Mouse (Mus musculus): Measurements from ENCODE around the gene Rimbp3. TPM values are rescaled to one million over a fixed set of nuclear protein-coding genes. Genes with fewer than 3 reads are reported as not detected.
A peak's percentile ranks its signal among the peaks of the same experiment; 100 is the strongest.

The Rimbp3 gene
- polyA plus RNA-seq, 1 experiment from 2014 or later: 1.8 TPM

DNA sequence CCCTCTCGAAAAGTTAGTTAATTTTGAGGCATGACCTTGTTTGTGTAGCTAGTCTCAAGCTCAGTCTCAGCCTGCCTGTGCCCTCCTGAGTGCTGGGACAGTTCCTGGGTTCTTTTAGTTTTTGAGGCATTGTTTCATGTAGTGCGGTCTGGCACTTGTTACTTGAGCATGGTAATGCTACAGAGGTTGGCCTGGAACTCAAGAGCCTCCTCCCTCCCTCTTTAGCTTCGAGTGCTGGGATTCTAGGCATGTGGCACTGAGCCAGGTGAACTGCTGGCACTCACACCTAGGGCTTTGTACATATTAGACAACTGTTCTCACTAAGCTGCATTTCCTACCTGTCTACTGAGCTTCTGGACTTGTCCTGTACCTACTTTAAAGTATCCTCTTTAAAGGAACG is 39.3 kb downstream of the Rimbp3 start:
- Histone ChIP-seq H3K9me3 (no peaks in the 10 kb centered on the region), H3K27me3 (replicated peaks) (no peaks in the 10 kb centered on the region), H3K36me3 (no peaks in the 10 kb centered on the region), H3K4me1 (peaks cover 15% of the 10 kb centered on the region), H3K27ac (no peak overlapping the region), H3K9ac (no peak overlapping the region), H3K4me2 (replicated peaks) (no peak overlapping the region), H3K4me3 (no peak overlapping the region)
- ATAC-seq (ENCODE audit: low FRiP score, low read depth): no peak
- WGBS: 86% methylated on average over 4 of the region's 4 CpGs

DNA sequence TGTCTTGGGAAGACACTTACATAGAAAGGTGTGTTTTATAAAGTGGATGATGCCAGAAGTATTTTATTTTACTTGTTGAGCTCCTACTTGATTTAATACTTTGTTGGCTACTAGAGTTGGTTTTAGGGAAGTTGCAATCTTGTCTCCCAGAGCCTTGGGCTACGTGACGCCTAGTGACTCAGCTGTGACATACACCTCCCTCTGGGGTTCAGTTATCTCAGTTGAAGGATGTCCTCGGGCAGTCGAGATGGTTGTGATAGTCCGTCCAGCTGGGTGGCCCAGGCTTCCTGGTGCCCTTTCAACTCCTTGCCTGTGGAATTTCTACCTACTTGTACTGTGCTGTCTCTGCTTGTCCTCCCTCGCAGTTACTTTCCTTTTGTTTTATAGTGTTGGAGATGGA is 40.7 kb downstream of the Rimbp3 start:
- Histone ChIP-seq H3K9me3 (no peaks in the 10 kb centered on the region), H3K4me3 (no peak overlapping the region), H3K27ac (no peak overlapping the region), H3K27me3 (replicated peaks) (no peaks in the 10 kb centered on the region), H3K9ac (no peak overlapping the region), H3K36me3 (no peaks in the 10 kb centered on the region), H3K4me1 (peaks cover 29% of the 10 kb centered on the region), H3K4me2 (replicated peaks) (no peak overlapping the region)
- no peak for ATAC-seq (ENCODE audit: low FRiP score, low read depth)
- 78% methylated on average over 6 of the region's 6 CpGs for WGBS

GRCm38 (mm10) chr16:17251539-17251938 is 43.1 kb downstream of the Rimbp3 start:
- H3K9ac ChIP-seq: no peak overlapping the region
- H3K4me3 ChIP-seq: no peak overlapping the region
- H3K4me1 ChIP-seq: peaks cover 32% of the 10 kb centered on the region
- peaks cover 7% of the 10 kb centered on the region for H3K36me3 ChIP-seq
- H3K4me2 ChIP-seq (replicated peaks): no peak overlapping the region
- WGBS: 82% methylated on average over 3 of the region's 3 CpGs
- no peak for ATAC-seq (ENCODE audit: low FRiP score, low read depth)
- no peak overlapping the region for H3K27ac ChIP-seq
- no peaks in the 10 kb centered on the region for H3K27me3 ChIP-seq (replicated peaks)
- H3K9me3 ChIP-seq: no peaks in the 10 kb centered on the region

- WGBS: 81% methylated on average over 3 of the region's 3 CpGs
- Histone ChIP-seq H3K27ac (no peak overlapping the region), H3K4me2 (replicated peaks) (no peak overlapping the region), H3K36me3 (peaks cover 11% of the 10 kb centered on the region), H3K4me3 (no peak overlapping the region), H3K27me3 (replicated peaks) (no peaks in the 10 kb centered on the region), H3K9ac (no peak overlapping the region), H3K4me1 (peaks cover 32% of the 10 kb centered on the region), H3K9me3 (no peaks in the 10 kb centered on the region)
- no peak for ATAC-seq (ENCODE audit: low FRiP score, low read depth)
Observed at GRCm38 (mm10) chr16:17252086-17252726, 43.8 kb downstream of the Rimbp3 start.

DNA sequence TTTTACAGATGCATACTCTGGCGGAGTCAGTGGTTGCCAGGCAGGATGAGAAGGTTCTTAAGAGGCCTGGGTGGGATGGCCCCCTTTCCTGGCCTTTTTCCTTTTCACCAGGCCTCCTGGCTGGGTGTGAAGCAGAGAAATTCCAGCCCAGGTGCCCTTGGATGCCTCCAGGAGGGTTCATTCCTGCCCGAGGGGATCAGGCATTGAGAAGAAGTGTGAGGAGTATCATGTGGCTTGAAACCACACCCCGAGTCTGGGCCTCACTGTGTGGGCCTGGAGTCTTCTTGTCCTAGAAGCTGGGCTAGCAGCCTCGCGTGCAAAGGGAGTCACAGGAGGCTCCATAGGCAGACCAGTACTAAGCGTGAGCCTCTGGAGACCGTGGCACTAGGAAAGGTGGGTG is 44.4 kb downstream of the Rimbp3 start:
- Histone ChIP-seq H3K9ac (no peak overlapping the region), H3K4me2 (replicated peaks) (no peak overlapping the region), H3K36me3 (peaks cover 18% of the 10 kb centered on the region), H3K4me3 (no peak overlapping the region), H3K4me1 (peaks cover 32% of the 10 kb centered on the region), H3K27ac (no peak overlapping the region), H3K27me3 (replicated peaks) (no peaks in the 10 kb centered on the region), H3K9me3 (no peaks in the 10 kb centered on the region)
- 61% methylated on average over 7 of the region's 7 CpGs for WGBS
- ATAC-seq (ENCODE audit: low FRiP score, low read depth): no peak

DNA sequence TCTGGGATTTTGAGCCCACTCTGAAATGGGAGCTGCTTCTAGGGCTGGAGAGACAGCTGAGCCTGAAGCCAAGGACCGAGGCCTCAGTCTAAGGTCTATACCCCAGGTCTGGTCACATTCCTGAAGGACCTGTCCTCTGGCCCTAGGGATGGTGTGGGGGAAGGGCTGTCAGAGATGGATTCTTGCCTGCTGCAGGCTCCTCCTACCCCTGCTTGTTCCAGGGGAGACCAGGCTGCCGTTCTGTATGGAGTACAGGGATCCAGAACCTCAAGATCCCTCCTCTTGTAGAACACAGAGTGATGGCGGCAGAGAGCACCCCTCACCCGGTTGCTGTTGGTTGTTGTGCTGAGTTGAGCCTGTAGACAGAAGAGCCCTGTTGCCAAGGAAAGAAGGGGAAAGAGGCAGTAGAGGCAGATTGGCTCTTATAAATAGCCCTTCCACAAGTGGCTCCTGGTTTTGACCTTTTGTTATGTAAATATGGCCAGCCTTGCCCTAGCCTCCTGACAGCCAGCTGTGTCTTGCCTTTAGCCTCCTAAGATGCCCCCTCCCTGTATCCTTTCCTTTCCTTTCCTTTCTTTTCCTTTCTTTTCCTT is 45.7 kb downstream of the Rimbp3 start:
- peaks cover 32% of the 10 kb centered on the region for H3K4me1 ChIP-seq
- ATAC-seq (ENCODE audit: low FRiP score, low read depth): peak; percentile 27; the same call in 1 of the 2 replicates
- WGBS: 22% methylated on average over 4 of the region's 4 CpGs
- H3K4me2 ChIP-seq (replicated peaks): 0 out of 2 replicates have a peak overlapping the region, but pooled peaks have one; percentile 0
- no peak overlapping the region for H3K9ac ChIP-seq
- peaks cover 30% of the 10 kb centered on the region for H3K36me3 ChIP-seq
- H3K27me3 ChIP-seq (replicated peaks): no peaks in the 10 kb centered on the region
- no peak overlapping the region for H3K4me3 ChIP-seq
- no peak overlapping the region for H3K27ac ChIP-seq
- H3K9me3 ChIP-seq: no peaks in the 10 kb centered on the region

DNA sequence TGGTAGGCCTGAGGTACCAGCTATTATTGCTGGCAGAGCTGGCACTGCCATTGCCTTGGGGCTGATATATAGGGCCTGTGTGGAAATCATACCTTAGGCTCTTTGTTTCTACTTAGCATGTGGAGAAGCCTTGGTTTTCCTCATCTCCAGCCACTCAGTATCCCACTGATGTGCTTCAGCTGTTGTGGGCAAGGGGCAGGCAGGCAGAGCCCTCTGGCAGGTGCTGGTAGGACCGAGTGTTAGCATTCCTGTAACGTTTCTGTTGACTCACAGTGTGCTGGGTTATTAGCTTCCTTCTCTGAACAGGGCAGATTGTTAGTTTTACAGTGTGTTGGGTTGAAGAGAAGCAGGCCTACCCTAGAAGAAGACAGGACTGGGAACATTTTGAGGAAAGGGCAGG is 46.9 kb downstream of the Rimbp3 start:
- 0 out of 2 replicates have a peak overlapping the region, but pooled peaks have one; percentile 3 for H3K9ac ChIP-seq
- no peak overlapping the region for H3K4me3 ChIP-seq
- H3K4me2 ChIP-seq (replicated peaks): no peak overlapping the region
- H3K27me3 ChIP-seq (replicated peaks): no peaks in the 10 kb centered on the region
- H3K4me1 ChIP-seq: peaks cover 32% of the 10 kb centered on the region
- ATAC-seq (ENCODE audit: low FRiP score, low read depth): no peak
- 83% methylated on average over 2 of the region's 2 CpGs for WGBS
- H3K9me3 ChIP-seq: no peaks in the 10 kb centered on the region
- H3K36me3 ChIP-seq: peaks cover 42% of the 10 kb centered on the region
- H3K27ac ChIP-seq: no peak overlapping the region

DNA sequence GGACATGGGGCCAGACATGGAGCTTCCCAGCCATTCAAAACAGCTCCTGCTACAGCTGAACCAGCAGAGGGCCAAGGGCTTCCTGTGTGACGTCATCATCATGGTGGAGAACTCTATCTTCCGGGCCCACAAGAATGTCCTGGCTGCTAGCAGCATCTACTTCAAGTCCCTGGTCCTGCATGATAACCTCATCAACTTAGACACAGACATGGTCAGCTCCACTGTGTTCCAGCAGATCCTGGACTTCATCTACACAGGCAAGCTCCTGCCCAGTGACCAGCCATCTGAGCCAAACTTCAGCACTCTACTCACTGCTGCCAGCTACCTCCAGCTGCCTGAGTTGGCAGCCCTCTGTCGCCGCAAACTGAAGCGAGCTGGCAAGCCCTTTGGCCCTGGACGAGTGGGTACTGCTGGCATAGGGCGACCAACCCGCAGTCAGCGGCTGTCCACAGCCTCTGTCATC is 49.0 kb downstream of the Rimbp3 start:
- H3K27me3 ChIP-seq (replicated peaks): no peaks in the 10 kb centered on the region
- no peak overlapping the region for H3K9ac ChIP-seq
- H3K4me3 ChIP-seq: no peak overlapping the region
- peaks cover 20% of the 10 kb centered on the region for H3K4me1 ChIP-seq
- no peak overlapping the region for H3K27ac ChIP-seq
- WGBS: 95% methylated on average over 9 of the region's 9 CpGs
- peaks cover 51% of the 10 kb centered on the region for H3K36me3 ChIP-seq
- no peaks in the 10 kb centered on the region for H3K9me3 ChIP-seq
- no peak for ATAC-seq (ENCODE audit: low FRiP score, low read depth)
- H3K4me2 ChIP-seq (replicated peaks): no peak overlapping the region

DNA sequence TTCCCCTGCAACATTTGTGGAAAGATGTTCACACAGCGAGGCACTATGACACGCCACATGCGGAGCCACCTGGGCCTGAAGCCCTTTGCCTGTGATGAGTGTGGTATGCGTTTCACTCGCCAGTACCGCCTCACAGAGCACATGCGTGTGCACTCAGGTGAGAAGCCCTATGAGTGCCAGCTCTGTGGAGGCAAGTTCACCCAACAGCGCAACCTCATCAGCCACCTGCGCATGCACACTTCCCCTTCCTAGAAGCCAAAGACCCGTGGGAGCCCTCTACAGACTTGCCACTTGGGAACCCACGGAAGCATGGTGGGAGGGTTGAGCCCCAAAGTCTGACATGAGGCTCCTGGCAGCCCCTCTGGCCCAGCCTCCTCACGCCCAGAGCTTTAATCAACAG is 50.5 kb downstream of the Rimbp3 start:
- Histone ChIP-seq H3K36me3 (peaks cover 51% of the 10 kb centered on the region), H3K27me3 (replicated peaks) (no peaks in the 10 kb centered on the region), H3K9ac (no peak overlapping the region), H3K27ac (no peak overlapping the region), H3K4me1 (peaks cover 5% of the 10 kb centered on the region), H3K4me3 (no peak overlapping the region), H3K9me3 (no peaks in the 10 kb centered on the region), H3K4me2 (replicated peaks) (no peak overlapping the region)
- no peak for ATAC-seq (ENCODE audit: low FRiP score, low read depth)
- WGBS: 96% methylated on average over 12 of the region's 12 CpGs

GRCm38 (mm10) chr16:17261341-17261740 is 52.9 kb downstream of the Rimbp3 start:
- H3K4me3 ChIP-seq: no peak overlapping the region
- H3K36me3 ChIP-seq: peaks cover 43% of the 10 kb centered on the region

More at GRCm38 (mm10) chr16:17261341-17261740, 52.9 kb downstream of the Rimbp3 start:
- Histone ChIP-seq H3K27ac (no peak overlapping the region), H3K9ac (no peak overlapping the region), H3K9me3 (no peaks in the 10 kb centered on the region), H3K4me2 (replicated peaks) (no peak overlapping the region), H3K4me1 (no peaks in the 10 kb centered on the region), H3K27me3 (replicated peaks) (no peaks in the 10 kb centered on the region)
- WGBS: 92% methylated on average over 1 of the region's 1 CpGs
- ATAC-seq (ENCODE audit: low FRiP score, low read depth): no peak

All from neural tube, embryonic 12.5 days (tissue).